Mouse (Mus musculus) liver, embryonic 14.5 days (tissue): ENCODE data around the gene Esp1.

Experiments
- CTCF ChIP-seq: IDR thresholded peaks from 2 replicates; pipeline ENCODE4 v1.5.1; 2016; ENCODE audit warnings: antibody characterized with exemption, low read depth, control low read depth
- EP300 ChIP-seq: IDR thresholded peaks from 2 replicates; pipeline ENCODE4 v1.6.1; 2016; ENCODE audit warnings: antibody characterized with exemption, low read depth

GRCm38 (mm10) chr17:40763662-40764061, 36.7 kb downstream of the Esp1 start:
- TF ChIP-seq CTCF (no peak), EP300 (no peak)
